Mouse (Mus musculus): ENCODE results near the gene Ttc37.

- no peak for TF ChIP-seq CTCF (IDR thresholded peaks at IDR 0.05; ENCODE audit: low read depth)
- TF ChIP-seq EP300 (IDR thresholded peaks at IDR 0.05; ENCODE audit: low read depth), result no peak
These were observed 36.4 kb upstream of the Ttc37 start for GRCm38 (mm10) chr13:76062126-76062525.

Measured in heart, postnatal 0 days (tissue).